Mouse (Mus musculus): ENCODE results near the gene Nsl1. TPM values are rescaled to one million over a fixed set of nuclear protein-coding genes. Genes with fewer than 3 reads are reported as not detected.
"Not testable (repeated sequence)": the region's sequence is repeated elsewhere in the genome, so short reads cannot be mapped to it uniquely, and the experiment has no call there.

The Nsl1 gene
- 12.7 and 13.5 TPM in 2 replicates for polyA plus RNA-seq (2015; fragmentation: Nextera tagmentation; extraction: Ambion mirVana)

DNA sequence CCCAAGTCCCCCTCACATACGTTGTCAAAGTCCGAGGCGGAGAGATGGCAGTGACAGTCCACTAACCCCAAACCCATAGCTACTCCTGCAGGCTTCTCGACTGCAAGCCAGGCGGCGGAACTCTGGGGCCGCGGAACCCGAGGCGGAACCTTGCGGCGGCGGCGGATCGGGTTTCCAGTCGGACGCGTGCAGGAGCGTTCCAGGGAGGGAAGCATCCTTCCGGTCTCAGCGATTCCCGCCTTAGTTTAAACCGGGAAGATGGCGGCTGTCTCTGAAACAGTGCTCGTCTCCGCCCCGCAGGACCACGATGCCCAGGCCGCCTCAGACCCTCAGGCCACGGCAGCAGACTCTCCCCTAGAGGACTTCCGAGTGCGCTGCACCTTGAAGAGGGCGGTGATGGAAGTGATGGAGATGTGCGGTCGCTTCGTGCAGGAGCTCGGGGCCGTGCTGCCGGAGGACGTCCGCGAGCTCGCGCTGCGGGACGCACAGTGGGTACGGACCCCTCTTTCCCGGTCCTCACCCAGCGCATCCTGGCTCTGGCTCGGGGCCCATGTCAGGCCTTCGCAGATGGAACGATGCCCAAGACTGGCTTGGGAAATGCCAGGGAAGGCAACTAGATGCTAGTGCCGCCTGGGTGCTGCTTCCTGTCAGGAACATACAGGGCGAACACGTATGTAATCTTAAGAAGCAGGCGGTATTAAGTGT, at the start of gene Nsl1, which contains the start of gene Tatdn3:
TSS of gene Nsl1 (plus strand) at position 232 of the 705 bp plus-strand sequence.
TSS of gene Tatdn3 (minus strand) at position 152 of the 705 bp plus-strand sequence.
- H3K27ac ChIP-seq (ENCODE audit: low read length), result peak within 1 kb of the TSS; percentile 58
- peaks cover 21% of the 10 kb centered on the region for H3K4me1 ChIP-seq (ENCODE audit: control insufficient read depth, low read depth, low read length)
- under 1% methylated on average over 56 of the region's 56 CpGs for WGBS (ENCODE audit: insufficient replicate concordance)
- peak within 1 kb of the TSS; percentile 79 for H3K4me3 ChIP-seq (ENCODE audit: low read depth, low read length)
- no peaks in the 10 kb centered on the region for H3K27me3 ChIP-seq (ENCODE audit: control insufficient read depth, insufficient read depth, low read depth, low read length)
- H3K4me2 ChIP-seq (ENCODE audit: low read depth, low read length), result peak within 1 kb of the TSS; percentile 88
- H3K9ac ChIP-seq (ENCODE audit: low read depth, low read length), result peak within 1 kb of the TSS; percentile 85
- peaks cover 7% of the 10 kb centered on the region for H3K36me3 ChIP-seq (ENCODE audit: control insufficient read depth, insufficient read depth)
- ATAC-seq (ENCODE audit: low read depth), result peak; percentile 92
- H3K9me3 ChIP-seq (replicated peaks; ENCODE audit: control insufficient read depth, low read length), result no peaks in the 10 kb centered on the region

DNA sequence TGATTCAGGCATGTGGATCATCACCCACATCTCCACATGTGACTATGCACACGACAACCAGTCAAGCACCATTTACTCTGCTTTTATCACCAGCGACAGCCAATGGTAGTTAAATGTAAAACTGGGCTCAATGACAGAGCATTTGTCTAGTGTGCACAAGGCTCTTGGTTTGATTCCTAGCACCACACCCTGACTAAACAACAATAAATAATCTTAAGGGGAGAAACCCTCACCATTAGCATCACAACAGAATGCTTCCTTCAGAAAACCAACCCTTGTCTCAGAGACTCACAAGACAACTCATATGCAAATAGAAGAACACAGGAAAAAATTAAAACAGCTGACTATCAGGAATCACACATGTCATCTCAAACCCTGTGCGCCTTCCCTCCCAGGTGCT, 48.5 kb upstream of the Nsl1 start:
- ATAC-seq (ENCODE audit: low read depth), result no peak
- no peak overlapping the region for H3K4me2 ChIP-seq (ENCODE audit: low read depth, low read length)
- H3K9me3 ChIP-seq (replicated peaks; ENCODE audit: control insufficient read depth, low read length), result no peaks in the 10 kb centered on the region
- no peak overlapping the region for H3K9ac ChIP-seq (ENCODE audit: low read depth, low read length)
- H3K27ac ChIP-seq (ENCODE audit: low read length), result no peak overlapping the region
- H3K36me3 ChIP-seq (ENCODE audit: control insufficient read depth, insufficient read depth), result peaks cover 3% of the 10 kb centered on the region
- 80% methylated on average over 3 of the region's 3 CpGs for WGBS (ENCODE audit: insufficient replicate concordance)
- H3K4me1 ChIP-seq (ENCODE audit: control insufficient read depth, low read depth, low read length), result no peaks in the 10 kb centered on the region
- H3K27me3 ChIP-seq (ENCODE audit: control insufficient read depth, insufficient read depth, low read depth, low read length), result no peaks in the 10 kb centered on the region
- H3K4me3 ChIP-seq (ENCODE audit: low read depth, low read length), result no peak overlapping the region

DNA sequence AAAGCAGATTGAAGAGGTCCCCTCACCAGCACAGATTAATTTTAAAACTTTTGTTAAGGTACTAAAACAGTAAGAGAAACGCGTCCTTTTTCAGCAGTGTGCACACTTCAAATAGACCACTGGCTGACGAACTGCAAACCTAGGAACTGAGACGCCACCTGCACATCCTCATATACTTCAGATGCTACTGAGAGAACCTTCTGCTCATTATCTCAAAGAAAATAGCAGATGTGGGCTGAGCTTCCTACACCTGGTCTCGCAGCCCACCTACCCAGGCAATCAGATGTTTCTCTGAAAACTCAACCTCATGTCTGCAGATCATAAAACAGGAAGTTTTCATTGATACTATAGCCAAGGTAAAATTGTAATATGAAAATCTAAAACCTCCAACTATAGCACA, 43.0 kb upstream of the Nsl1 start:
- no peaks in the 10 kb centered on the region for H3K27me3 ChIP-seq (ENCODE audit: control insufficient read depth, insufficient read depth, low read depth, low read length)
- ATAC-seq (ENCODE audit: low read depth), result no peak
- H3K9me3 ChIP-seq (replicated peaks; ENCODE audit: control insufficient read depth, low read length), result no peaks in the 10 kb centered on the region
- H3K27ac ChIP-seq (ENCODE audit: low read length), result no peak overlapping the region
- H3K4me3 ChIP-seq (ENCODE audit: low read depth, low read length), result no peak overlapping the region
- no peak overlapping the region for H3K4me2 ChIP-seq (ENCODE audit: low read depth, low read length)
- H3K36me3 ChIP-seq (ENCODE audit: control insufficient read depth, insufficient read depth), result no peaks in the 10 kb centered on the region
- H3K4me1 ChIP-seq (ENCODE audit: control insufficient read depth, low read depth, low read length), result peaks cover 2% of the 10 kb centered on the region; the same call in 1 of the 2 replicates
- 76% methylated on average over 5 of the region's 5 CpGs for WGBS (ENCODE audit: insufficient replicate concordance)
- no peak overlapping the region for H3K9ac ChIP-seq (ENCODE audit: low read depth, low read length)

DNA sequence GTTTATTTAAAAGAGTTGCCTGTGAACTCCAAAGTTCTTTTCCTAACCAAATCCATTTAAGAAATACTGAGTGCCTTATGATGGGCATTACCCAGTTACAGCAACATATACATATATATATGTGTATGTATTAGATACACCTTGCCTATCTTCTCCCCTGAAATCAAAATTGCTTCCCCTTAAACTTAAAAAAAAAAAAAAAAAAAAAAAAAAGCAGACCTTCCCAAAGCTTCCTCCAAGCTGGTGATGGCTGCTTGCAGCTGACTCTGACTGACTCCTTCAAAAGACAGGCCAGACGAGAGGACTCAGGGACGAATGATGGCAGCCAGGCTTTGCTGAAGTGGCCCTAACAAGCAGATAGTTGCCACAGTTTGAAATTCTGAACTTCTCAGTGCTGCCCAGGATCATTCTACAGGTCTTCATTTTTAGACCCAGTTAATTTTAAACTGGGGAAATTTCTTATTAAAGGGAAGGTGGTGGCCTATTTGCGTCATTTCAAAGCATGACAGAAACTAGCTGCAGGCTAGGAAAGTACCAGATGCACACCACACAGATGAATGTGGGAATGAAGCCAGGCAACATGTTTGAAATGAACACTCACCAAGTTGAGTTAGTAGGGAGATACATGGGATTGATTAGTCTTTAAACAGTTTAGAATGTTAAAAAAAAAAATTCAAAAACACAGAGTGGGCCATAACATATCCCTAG, 42.4 kb upstream of the Nsl1 start:
- no peak overlapping the region for H3K27ac ChIP-seq (ENCODE audit: low read length)
- 80% methylated on average over 3 of the region's 3 CpGs for WGBS (ENCODE audit: insufficient replicate concordance)
- H3K9me3 ChIP-seq (replicated peaks; ENCODE audit: control insufficient read depth, low read length), result no peaks in the 10 kb centered on the region
- H3K27me3 ChIP-seq (ENCODE audit: control insufficient read depth, insufficient read depth, low read depth, low read length), result no peaks in the 10 kb centered on the region
- no peak overlapping the region for H3K4me2 ChIP-seq (ENCODE audit: low read depth, low read length)
- ATAC-seq (ENCODE audit: low read depth), result no peak
- no peaks in the 10 kb centered on the region for H3K36me3 ChIP-seq (ENCODE audit: control insufficient read depth, insufficient read depth)
- H3K4me3 ChIP-seq (ENCODE audit: low read depth, low read length), result no peak overlapping the region
- H3K4me1 ChIP-seq (ENCODE audit: control insufficient read depth, low read depth, low read length), result peaks cover 8% of the 10 kb centered on the region
- no peak overlapping the region for H3K9ac ChIP-seq (ENCODE audit: low read depth, low read length)

DNA sequence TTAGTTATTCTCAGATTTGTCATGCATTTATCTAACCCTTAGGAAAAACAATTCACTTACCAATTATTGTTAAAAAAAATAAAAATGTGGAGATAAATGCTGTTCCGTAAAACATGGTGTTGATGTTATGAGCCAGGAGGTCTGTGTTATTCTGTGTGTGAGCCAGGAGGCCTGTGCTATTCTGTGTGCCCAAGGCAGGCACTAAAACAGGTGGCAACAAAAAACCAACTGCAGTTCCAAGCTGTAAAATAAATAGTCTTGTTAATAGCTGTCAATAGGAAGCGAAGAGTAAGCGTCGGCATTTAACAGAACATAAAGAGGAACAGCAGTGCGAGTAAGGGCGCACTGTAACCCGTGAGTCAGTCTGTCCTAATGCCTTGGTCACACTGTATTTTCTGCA, 41.8 kb upstream of the Nsl1 start:
- ATAC-seq (ENCODE audit: low read depth), result no peak
- Histone ChIP-seq H3K4me1 (ENCODE audit: control insufficient read depth, low read depth, low read length) (peaks cover 10% of the 10 kb centered on the region), H3K4me2 (ENCODE audit: low read depth, low read length) (no peak overlapping the region), H3K27ac (ENCODE audit: low read length) (no peak overlapping the region), H3K9me3 (replicated peaks; ENCODE audit: control insufficient read depth, low read length) (no peaks in the 10 kb centered on the region), H3K4me3 (ENCODE audit: low read depth, low read length) (no peak overlapping the region), H3K36me3 (ENCODE audit: control insufficient read depth, insufficient read depth) (no peaks in the 10 kb centered on the region), H3K9ac (ENCODE audit: low read depth, low read length) (no peak overlapping the region), H3K27me3 (ENCODE audit: control insufficient read depth, insufficient read depth, low read depth, low read length) (no peaks in the 10 kb centered on the region)
- WGBS (ENCODE audit: insufficient replicate concordance), result 87% methylated on average over 7 of the region's 7 CpGs

DNA sequence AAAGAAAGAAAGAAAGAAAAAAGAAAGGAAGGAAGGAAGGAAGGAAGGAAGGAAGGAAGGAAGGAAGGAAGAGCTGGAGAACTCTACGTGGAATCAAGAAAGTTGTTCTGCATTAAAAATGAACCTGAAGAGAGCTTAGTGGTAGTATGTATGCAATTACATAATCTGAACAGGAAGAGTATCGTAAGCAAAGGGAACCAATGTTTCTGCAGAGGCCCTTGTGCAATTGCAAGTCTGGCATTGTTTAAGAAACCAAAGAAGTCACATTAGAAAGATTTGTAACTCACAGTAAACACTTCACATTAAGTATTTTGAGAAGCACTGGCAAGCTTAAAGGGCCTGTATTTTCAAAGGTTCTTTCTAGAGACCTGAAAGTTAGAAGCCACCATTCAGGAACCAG, 39.7 kb upstream of the Nsl1 start:
- H3K9me3 ChIP-seq (replicated peaks; ENCODE audit: control insufficient read depth, low read length), result no peaks in the 10 kb centered on the region
- ATAC-seq (ENCODE audit: low read depth), result no peak
- no peak overlapping the region for H3K4me2 ChIP-seq (ENCODE audit: low read depth, low read length)
- no peak overlapping the region for H3K9ac ChIP-seq (ENCODE audit: low read depth, low read length)
- H3K4me3 ChIP-seq (ENCODE audit: low read depth, low read length), result no peak overlapping the region
- H3K36me3 ChIP-seq (ENCODE audit: control insufficient read depth, insufficient read depth), result no peaks in the 10 kb centered on the region
- WGBS (ENCODE audit: insufficient replicate concordance), result 64% methylated on average over 2 of the region's 2 CpGs
- H3K4me1 ChIP-seq (ENCODE audit: control insufficient read depth, low read depth, low read length), result peaks cover 18% of the 10 kb centered on the region
- H3K27me3 ChIP-seq (ENCODE audit: control insufficient read depth, insufficient read depth, low read depth, low read length), result no peaks in the 10 kb centered on the region
- no peak overlapping the region for H3K27ac ChIP-seq (ENCODE audit: low read length)

DNA sequence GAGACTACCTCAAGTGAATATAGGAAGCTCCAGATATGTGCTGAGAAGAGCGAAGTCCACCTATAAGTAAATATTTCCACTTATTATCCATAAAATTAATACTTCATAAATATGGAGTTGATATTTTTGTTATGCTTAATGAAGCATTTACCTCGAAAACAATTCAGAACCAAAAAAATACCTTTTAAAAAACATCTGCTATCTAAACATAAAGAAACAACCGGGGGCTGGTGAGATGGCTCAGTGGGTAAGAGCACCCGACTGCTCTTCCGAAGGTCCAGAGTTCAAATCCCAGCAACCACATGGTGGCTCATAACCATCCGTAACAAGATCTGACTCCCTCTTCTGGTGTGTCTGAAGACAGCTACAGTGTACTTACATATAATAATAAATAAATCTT, 39.0 kb upstream of the Nsl1 start:
- H3K27me3 ChIP-seq (ENCODE audit: control insufficient read depth, insufficient read depth, low read depth, low read length); H3K36me3 ChIP-seq (ENCODE audit: control insufficient read depth, insufficient read depth); H3K27ac ChIP-seq (ENCODE audit: low read length); H3K4me3 ChIP-seq (ENCODE audit: low read depth, low read length); ATAC-seq (ENCODE audit: low read depth); H3K9ac ChIP-seq (ENCODE audit: low read depth, low read length); H3K4me2 ChIP-seq (ENCODE audit: low read depth, low read length); H3K9me3 ChIP-seq (replicated peaks; ENCODE audit: control insufficient read depth, low read length): not testable (repeated sequence)
- WGBS (ENCODE audit: insufficient replicate concordance), result 82% methylated on average over 5 of the region's 6 CpGs
- peaks cover 18% of the 10 kb centered on the region for H3K4me1 ChIP-seq (ENCODE audit: control insufficient read depth, low read depth, low read length)

DNA sequence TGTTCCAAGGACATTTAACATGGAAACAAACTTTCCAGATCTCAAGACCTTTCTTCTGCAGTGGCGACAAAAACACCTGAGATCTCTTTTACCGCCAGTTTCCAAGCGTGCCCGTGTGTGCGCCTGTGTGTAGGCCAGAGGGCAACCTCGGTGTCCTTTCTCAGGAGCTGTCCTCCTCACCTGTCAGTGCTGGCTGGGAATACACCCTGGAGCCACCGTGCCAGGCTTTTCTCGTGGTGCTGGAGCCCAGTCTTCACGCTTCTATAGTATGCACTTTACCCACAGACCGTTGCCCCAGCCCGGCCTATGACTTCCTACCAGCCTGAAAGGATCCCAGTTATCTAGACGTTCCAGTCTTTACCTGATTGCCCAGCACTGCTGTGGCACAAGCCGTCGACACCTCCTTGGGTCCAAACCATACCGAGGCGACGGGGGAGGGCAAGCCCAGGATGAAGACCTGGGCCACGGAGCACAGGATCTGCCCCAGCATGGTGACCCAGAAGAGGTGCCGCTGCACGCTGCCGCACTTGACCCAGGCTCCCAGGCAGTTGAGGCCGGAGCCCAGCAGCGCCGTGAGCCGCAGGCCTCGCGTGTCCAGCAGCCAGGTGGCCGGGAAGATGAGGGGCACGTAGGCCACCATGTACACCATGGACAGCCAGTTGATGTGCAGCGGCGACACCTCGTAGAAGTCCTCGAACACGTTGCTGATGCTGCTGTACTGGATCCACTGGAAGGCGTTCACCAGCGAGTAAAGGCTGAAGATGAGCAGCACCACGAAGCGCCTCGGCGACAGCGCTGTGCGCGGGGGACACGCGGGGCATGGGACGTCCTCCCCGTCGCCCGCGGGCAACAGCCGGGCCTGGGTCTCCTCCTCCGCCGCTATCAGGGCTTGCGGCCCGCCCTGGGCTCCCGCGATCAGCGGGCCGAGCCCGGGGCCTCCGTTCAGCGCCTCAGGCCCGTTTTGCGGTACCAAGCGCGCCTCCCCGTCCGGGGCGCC, 37.5 kb upstream of the Nsl1 start:
- Histone ChIP-seq H3K9me3 (replicated peaks; ENCODE audit: control insufficient read depth, low read length) (no peaks in the 10 kb centered on the region), H3K4me3 (ENCODE audit: low read depth, low read length) (peak overlapping the region; percentile 77), H3K4me2 (ENCODE audit: low read depth, low read length) (peak overlapping the region; percentile 98), H3K4me1 (ENCODE audit: control insufficient read depth, low read depth, low read length) (peaks cover 18% of the 10 kb centered on the region), H3K36me3 (ENCODE audit: control insufficient read depth, insufficient read depth) (no peaks in the 10 kb centered on the region), H3K9ac (ENCODE audit: low read depth, low read length) (peak overlapping the region; percentile 85), H3K27me3 (ENCODE audit: control insufficient read depth, insufficient read depth, low read depth, low read length) (no peaks in the 10 kb centered on the region), H3K27ac (ENCODE audit: low read length) (peak overlapping the region; percentile 70)
- WGBS (ENCODE audit: insufficient replicate concordance), result 5% methylated on average over 68 of the region's 69 CpGs
- peak; percentile 22 for ATAC-seq (ENCODE audit: low read depth)

Data from liver, embryonic 16.5 days (tissue).